Mouse (Mus musculus) G1E-ER4 (cell line): ENCODE results near the gene Qtrt1. TPM values are rescaled to one million over a fixed set of nuclear protein-coding genes. Genes with fewer than 3 reads are reported as not detected.

Experiments
- GATA1 ChIP-seq: IDR thresholded peaks from one replicate; pipeline ENCODE4 v1.8.0; 2012; ENCODE audit warnings: low read length, inconsistent platforms
- polyA plus RNA-seq: library from polyadenylated mRNA; stranded (reverse); fragments of >175 nt; gene quantifications from 2 replicates; pipeline ENCODE4 v1.2.3, GENCODE M21; 2012

Gene Qtrt1
- polyA plus RNA-seq, 1 experiment, result 86.9 TPM

- TF ChIP-seq GATA1, result no peak
Measured at GRCm38 (mm10) chr9:21403745-21404144, 7.9 kb upstream of the Qtrt1 start.

GRCm38 (mm10) chr9:21405525-21405924 is 6.1 kb upstream of the Qtrt1 start:
- TF ChIP-seq GATA1, result no peak

GRCm38 (mm10) chr9:21407951-21408350 is 3.7 kb upstream of the Qtrt1 start:
- TF ChIP-seq GATA1, result no peak

- no peak for TF ChIP-seq GATA1
Measured at GRCm38 (mm10) chr9:21408624-21409023, 3.0 kb upstream of the Qtrt1 start.

- TF ChIP-seq GATA1, result no peak
Measured at GRCm38 (mm10) chr9:21409592-21410317, 1.9 kb upstream of the Qtrt1 start.

GRCm38 (mm10) chr9:21417866-21418265 is 6.2 kb downstream of the Qtrt1 start:
- TF ChIP-seq GATA1, result no peak

GRCm38 (mm10) chr9:21419646-21420045 is 8.0 kb downstream of the Qtrt1 start:
- no peak for TF ChIP-seq GATA1

- TF ChIP-seq GATA1, result no peak
Measured at GRCm38 (mm10) chr9:21424631-21425555, 13.3 kb downstream of the Qtrt1 start, which contains the start of gene Dnm2. TSS of gene Dnm2 (plus strand) at chr9:21424908.

GRCm38 (mm10) chr9:21425556-21425945 is 13.9 kb downstream of the Qtrt1 start:
- TF ChIP-seq GATA1, result no peak

GRCm38 (mm10) chr9:21426013-21426412 is 14.4 kb downstream of the Qtrt1 start:
- TF ChIP-seq GATA1, result no peak

GRCm38 (mm10) chr9:21426525-21426924 is 14.9 kb downstream of the Qtrt1 start:
- TF ChIP-seq GATA1, result no peak

- no peak for TF ChIP-seq GATA1
Measured at GRCm38 (mm10) chr9:21427773-21428172, 16.1 kb downstream of the Qtrt1 start.

- no peak for TF ChIP-seq GATA1
Measured at GRCm38 (mm10) chr9:21428178-21428577, 16.5 kb downstream of the Qtrt1 start.

- TF ChIP-seq GATA1, result no peak
Measured at GRCm38 (mm10) chr9:21430724-21431123, 19.1 kb downstream of the Qtrt1 start.

- TF ChIP-seq GATA1, result no peak
Measured at GRCm38 (mm10) chr9:21432066-21432465, 20.4 kb downstream of the Qtrt1 start.

GRCm38 (mm10) chr9:21433766-21434165 is 22.1 kb downstream of the Qtrt1 start:
- TF ChIP-seq GATA1, result no peak
